Mouse (Mus musculus) lung, postnatal 36 days (tissue): ENCODE measurements around the gene Vmn1r22.
"Not testable (repeated sequence)": the region's sequence is repeated elsewhere in the genome, so short reads cannot be mapped to it uniquely, and the experiment has no call there.

ENCODE experiments used
- DNase-seq: peaks from one replicate; pipeline ENCODE4 v3.0.0; 2022; ENCODE audit warnings: mixed read lengths

The Vmn1r22 gene

DNA sequence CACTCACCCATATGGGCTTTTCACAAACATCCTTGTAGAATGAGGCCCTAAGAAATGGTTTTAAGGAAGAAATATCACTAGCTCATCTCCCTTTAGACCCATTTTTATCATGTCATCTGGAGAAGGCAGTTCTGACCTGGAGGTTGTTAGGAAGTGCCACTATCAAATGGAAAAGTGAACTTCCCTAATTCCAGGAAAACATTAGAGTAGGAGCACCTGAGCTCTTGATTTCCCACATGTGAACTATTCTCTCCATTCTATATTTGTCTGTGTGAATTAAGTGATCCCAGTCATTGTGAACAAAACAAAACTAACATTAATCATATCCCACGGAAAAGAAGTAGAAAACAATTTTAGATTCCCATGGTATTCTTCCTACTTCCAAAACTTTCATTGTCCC lies at the start of gene Vmn1r22:
Gene Vmn1r22 (minus strand): TSS at position 101 of the 400 bp plus-strand sequence.
- DNase-seq: no peak

DNA sequence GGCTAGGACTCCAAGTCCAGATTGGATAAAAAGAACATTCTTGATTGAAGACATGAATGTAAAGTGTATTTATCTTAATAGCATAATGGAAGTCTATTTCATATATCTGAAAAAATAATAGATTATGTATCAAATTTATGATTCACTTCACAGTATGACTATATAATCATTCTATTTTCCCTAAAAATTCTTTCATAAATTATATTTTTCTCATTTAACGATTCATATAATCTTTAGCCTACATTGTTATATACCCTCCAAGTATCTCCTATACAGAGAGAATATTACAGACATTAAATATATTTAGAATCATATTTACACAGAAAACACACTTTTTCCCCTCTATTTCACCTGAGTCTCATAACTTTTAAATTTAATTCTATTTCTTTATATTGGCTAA lies 18.9 kb upstream of the Vmn1r22 start, which contains the start of gene Vmn1r23:
Gene Vmn1r23 (minus strand): TSS at position 101 of the 400 bp plus-strand sequence.
- no peak for DNase-seq

DNA sequence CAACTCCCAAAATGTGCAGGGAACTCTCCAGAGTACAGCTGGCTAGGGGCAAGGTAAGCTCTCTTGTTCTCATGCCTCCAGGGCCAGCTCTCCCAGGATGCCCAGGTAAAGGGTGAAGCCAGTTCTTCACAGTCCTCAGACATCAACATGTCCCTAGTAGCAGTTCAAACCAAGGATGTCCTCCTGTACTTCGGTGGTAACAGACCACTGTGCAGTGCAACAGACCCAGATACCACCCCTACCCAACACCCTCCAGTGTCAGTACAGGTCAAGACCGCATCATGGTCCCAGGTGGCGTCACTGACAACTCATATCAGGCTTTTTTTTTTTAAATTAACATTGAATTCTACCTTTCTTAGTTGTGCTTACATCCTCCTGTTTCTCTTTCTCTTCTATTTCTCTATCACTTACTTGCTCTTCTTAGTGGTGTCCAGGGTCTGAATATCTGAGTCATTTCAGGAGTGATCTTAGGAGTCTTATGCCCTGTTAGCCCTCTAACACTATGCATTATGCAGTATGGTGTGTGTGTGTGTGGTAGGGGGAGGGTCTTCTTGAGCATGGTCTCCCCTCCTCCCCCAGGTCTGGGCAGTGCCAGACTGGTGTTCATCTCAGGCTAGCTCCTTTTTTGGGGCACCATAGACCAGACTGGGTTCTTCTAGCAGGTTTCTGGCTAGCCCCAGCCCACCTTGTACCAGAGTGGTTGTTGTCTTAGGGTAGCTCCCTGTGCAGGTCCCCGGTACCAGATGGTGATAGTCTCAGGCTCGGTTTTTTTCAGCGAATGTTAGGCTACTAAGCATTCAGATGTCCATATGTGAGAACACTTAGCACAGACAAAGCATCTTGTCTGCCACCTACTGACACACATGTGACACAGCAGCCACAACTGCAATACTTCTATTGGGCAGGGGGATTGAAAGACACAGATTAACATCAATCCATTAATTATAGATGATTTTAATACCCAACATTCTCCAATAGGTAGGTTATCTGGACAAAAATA lies 48.5 kb downstream of the Vmn1r22 start:
- DNase-seq: peak; percentile 39

DNA sequence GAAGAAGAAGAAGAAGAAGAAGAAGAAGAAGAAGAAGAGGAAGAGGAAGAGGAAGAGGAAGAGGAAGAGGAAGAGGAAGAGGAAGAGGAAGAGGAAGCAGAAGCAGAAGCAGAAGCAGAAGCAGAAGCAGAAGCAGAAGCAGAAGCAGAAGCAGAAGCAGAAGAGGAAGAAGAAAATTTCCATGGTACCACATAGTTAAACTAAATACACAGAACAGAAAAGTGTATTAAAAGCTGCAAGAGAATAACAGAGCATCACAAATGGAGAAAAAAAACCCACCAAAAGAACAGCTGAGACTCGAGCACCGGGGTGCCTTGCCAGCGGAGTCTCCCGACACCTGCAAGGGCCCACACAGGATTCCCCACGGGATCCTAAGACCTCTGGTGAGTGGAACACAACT lies 56.7 kb downstream of the Vmn1r22 start:
- DNase-seq: not testable (repeated sequence)

DNA sequence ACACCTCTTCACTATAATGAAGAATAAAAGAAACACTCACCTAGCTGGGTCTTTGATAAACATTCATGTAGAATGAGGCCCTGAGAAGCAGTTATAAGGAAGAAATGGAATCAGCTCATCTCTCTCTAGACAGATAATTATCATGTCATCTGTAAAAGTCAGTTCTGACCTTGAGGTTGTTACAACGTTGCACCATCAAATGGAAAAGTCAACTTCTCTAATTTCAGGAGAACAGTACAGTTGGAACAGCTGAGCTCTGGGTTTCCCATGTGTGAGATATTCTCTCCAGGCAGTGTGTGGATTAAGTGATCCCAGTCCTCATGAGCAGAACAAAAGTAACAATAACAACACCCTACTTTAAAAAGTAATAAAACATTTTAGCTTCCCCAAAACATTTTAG lies 57.5 kb downstream of the Vmn1r22 start, which contains the start of gene Vmn1r21:
Gene Vmn1r21 (minus strand): TSS at position 58 of the 400 bp plus-strand sequence.
- DNase-seq: no peak
